Mouse (Mus musculus): ENCODE data around the gene Gm4952. TPM values are rescaled to one million over a fixed set of nuclear protein-coding genes. Genes with fewer than 3 reads are reported as not detected.
A peak's percentile ranks its signal among the peaks of the same experiment; 100 is the strongest.

Gene Gm4952
- 0.14 TPM in 1 of 2 replicates, not detected in the other for polyA plus RNA-seq (2015; fragmentation: Nextera tagmentation; extraction: Ambion mirVana)

DNA sequence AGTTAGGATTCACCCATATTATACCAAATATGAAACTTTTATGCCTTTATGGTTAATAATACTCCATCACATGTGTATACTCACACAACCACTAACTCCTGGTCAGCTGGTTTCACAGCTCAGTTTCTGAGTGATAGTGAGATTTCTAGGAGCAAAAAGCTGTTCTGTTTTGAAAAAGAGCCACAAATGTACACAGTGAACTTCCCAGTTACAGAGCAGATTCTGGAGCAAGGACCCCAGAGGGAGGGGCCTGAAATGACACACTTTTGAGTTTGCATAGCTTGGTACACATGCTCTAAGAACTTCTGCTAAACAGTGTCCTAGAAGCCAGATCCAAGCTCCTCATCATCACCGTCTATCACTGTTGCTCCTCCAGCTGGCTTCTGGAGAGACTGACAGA lies at the start of gene Gm4952:
Gene Gm4952 (plus strand): TSS at position 301 of the 400 bp plus-strand sequence.
- no peak within 1 kb of the TSS for H3K9ac ChIP-seq

DNA sequence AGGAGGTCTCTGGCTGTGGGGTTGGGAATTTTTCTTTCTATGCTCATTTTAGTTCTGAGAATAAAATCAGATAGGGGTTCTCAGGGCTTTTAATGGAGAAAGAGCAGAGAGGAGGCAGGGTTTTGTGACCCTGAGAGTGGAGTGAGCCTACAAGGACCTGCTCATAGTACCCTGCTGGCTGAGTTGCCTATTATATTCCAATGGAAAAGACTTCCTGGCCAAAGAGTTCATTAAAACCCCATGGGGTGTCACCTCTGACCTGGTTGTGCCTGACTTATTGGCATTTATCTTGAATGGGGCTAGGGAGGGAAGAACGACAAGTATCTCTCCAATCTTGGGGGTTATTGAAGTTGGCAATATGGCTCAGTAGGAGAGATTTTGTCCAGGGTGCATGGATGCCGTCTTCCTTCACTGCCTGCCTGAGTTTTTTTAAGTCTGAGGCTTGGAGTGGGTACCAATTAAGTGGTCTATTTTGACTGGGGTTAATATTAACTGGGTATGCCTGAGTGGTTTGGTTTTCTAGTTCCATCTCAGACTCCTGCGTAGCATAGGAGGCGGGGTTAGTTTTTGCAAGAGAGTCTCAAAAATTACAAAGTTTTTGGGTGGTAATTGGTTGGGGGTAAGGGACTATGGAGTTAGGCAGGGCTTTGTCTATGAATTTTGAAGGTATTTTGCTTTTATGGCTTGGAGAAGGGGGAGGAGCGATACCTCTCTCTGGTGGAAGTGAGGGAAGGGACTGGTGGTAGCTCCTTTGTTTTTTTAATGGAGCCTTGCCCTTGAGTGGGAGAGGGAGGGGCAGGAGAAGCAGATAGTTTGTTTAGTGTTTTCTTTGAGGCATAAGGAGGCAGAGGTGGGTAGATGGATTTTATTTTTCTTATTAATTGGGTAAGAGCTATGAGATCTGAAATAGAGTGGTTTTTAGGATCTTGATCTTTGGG lies 49.5 kb upstream of the Gm4952 start:
- 78% methylated on average over 5 of the region's 5 CpGs for WGBS
- H3K27me3 ChIP-seq (replicated peaks): no peaks in the 10 kb centered on the region
- no peaks in the 10 kb centered on the region for H3K9me3 ChIP-seq
- no peak overlapping the region for H3K27ac ChIP-seq
- ATAC-seq (replicated peaks): no peak
- H3K4me3 ChIP-seq: no peak overlapping the region
- no peak overlapping the region for H3K9ac ChIP-seq
- no peaks in the 10 kb centered on the region for H3K4me1 ChIP-seq
- H3K4me2 ChIP-seq: no peak overlapping the region
- H3K36me3 ChIP-seq (replicated peaks): no peaks in the 10 kb centered on the region

More for the DNA sequence above, at the start of gene Gm4952:
- WGBS: 73% methylated on average over 1 of the region's 1 CpGs
- Histone ChIP-seq H3K4me1 (peaks cover 16% of the 10 kb centered on the region), H3K36me3 (replicated peaks) (no peaks in the 10 kb centered on the region), H3K9me3 (no peaks in the 10 kb centered on the region), H3K27ac (no peak within 1 kb of the TSS), H3K4me2 (no peak within 1 kb of the TSS), H3K4me3 (no peak within 1 kb of the TSS), H3K27me3 (replicated peaks) (no peaks in the 10 kb centered on the region)
- no peak for ATAC-seq (replicated peaks)

DNA sequence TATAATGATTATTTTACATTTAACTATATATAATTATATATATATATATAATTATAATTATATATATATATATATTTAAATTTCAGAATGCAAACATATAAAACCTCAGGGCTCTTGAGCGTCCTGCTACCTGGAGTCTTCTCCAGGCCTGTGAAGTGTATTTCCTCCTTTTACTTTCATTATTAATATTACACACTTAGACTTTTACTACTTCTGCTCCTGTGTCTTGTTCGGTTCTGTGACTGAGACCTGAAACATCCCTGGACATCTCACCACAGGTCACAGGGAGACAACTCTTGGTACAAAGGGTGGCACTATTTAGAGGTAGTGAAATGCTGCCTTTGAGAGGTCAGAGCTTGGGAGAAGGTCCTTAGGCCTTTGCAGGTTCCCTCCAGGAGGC lies 43.5 kb upstream of the Gm4952 start:
- no peaks in the 10 kb centered on the region for H3K36me3 ChIP-seq (replicated peaks)
- no peaks in the 10 kb centered on the region for H3K4me1 ChIP-seq
- H3K4me2 ChIP-seq: no peak overlapping the region
- H3K27me3 ChIP-seq (replicated peaks): no peaks in the 10 kb centered on the region
- no peak overlapping the region for H3K27ac ChIP-seq
- WGBS: 91% methylated on average over 2 of the region's 2 CpGs
- no peaks in the 10 kb centered on the region for H3K9me3 ChIP-seq
- ATAC-seq (replicated peaks): no peak
- no peak overlapping the region for H3K9ac ChIP-seq
- no peak overlapping the region for H3K4me3 ChIP-seq

DNA sequence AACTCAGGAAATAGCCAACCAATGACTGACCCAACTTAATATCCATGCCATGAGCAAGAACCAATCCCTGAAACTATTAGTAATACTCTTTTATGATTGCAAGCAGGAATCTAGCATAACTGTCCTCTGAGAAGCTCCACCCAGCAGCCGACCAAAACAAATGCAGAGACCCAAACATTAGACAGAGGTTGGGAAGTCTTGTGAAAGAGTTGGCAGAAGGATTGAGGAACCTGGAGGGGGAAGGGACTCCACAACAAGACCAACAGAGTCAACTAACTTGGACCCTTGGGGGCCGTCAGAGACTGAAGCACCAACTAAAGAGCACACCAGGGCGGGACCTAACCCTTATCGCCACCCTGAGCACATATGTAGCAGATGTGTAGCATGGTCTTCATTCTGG lies 41.6 kb upstream of the Gm4952 start:
- no peak for ATAC-seq (replicated peaks)

DNA sequence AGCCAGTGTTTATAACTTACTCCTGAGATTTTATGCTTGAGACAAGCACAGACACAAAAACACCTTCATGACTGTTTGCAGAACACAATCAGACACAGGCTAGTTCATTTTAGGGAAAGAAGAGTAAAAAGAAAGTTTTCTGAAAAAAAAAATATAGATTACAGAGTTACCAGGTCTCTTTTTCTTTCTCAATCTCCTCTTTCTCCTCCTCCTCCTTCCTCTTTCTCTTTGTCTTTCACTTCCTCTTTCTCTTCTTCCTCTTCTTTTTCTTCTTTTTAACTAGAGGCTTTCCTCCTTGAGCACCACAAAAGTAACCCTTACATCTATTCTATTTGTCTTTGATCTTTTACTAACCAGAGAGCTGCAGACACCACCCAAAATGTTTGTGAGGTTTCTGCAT lies 35.6 kb upstream of the Gm4952 start:
- no peak overlapping the region for H3K9ac ChIP-seq

More for the DNA sequence above, 41.6 kb upstream of the Gm4952 start:
- Histone ChIP-seq H3K27ac (no peak overlapping the region), H3K9me3 (no peaks in the 10 kb centered on the region), H3K36me3 (replicated peaks) (no peaks in the 10 kb centered on the region), H3K27me3 (replicated peaks) (no peaks in the 10 kb centered on the region), H3K9ac (no peak overlapping the region), H3K4me1 (no peaks in the 10 kb centered on the region), H3K4me3 (no peak overlapping the region), H3K4me2 (no peak overlapping the region)
- 89% methylated on average over 4 of the region's 4 CpGs for WGBS

DNA sequence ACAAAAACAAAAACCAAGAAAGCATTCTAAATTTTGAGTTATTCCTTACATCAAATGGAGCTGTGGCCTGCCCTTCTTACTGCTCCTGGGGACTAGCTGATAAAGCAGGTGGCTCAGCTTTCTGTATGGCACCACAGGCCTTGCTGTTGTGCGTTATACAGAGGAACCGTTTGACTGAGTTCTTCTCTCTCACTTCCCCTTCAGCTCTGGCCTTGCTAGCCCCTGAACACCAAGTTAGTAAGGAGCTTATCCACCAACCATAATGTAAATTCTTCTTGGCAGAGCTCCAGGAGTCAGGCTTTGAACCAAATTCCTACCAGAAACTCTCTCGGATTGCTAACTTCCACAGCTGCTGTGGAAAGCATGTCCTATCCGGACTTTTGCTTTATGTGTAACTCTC lies 32.8 kb upstream of the Gm4952 start:
- Histone ChIP-seq H3K4me3 (no peak overlapping the region), H3K9me3 (no peaks in the 10 kb centered on the region), H3K4me2 (no peak overlapping the region), H3K36me3 (replicated peaks) (no peaks in the 10 kb centered on the region), H3K27ac (no peak overlapping the region), H3K4me1 (no peaks in the 10 kb centered on the region), H3K9ac (no peak overlapping the region), H3K27me3 (replicated peaks) (no peaks in the 10 kb centered on the region)
- 52% methylated on average over 4 of the region's 4 CpGs for WGBS
- ATAC-seq (replicated peaks): no peak

More for the DNA sequence above, 35.6 kb upstream of the Gm4952 start:
- no peaks in the 10 kb centered on the region for H3K4me1 ChIP-seq
- ATAC-seq (replicated peaks): no peak
- no peaks in the 10 kb centered on the region for H3K36me3 ChIP-seq (replicated peaks)
- H3K27me3 ChIP-seq (replicated peaks): no peaks in the 10 kb centered on the region
- no peak overlapping the region for H3K4me3 ChIP-seq
- H3K9me3 ChIP-seq: no peaks in the 10 kb centered on the region
- no peak overlapping the region for H3K4me2 ChIP-seq
- no peak overlapping the region for H3K27ac ChIP-seq

DNA sequence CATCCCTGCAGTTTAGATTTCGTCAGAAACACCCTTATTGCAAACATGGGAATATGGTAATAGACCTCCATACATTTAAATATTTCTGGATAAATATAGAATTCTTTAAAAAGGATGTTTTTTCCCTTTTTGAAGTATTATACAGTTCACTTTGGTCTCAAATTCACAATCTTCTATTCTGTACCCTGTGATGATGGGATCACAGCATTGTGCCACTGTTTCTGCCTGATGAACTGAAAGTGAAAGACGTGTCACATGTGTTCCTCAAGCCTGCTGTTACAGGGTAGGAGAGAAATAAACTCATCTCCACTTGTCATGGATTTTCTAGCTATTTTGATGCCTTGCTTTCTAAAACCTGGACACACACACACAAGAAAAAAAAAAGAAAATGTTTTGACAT lies 28.9 kb upstream of the Gm4952 start:
- H3K9me3 ChIP-seq: no peaks in the 10 kb centered on the region
- H3K27me3 ChIP-seq (replicated peaks): no peaks in the 10 kb centered on the region
- H3K4me1 ChIP-seq: peaks cover 10% of the 10 kb centered on the region
- no peak overlapping the region for H3K27ac ChIP-seq
- no peak for ATAC-seq (replicated peaks)
- no peak overlapping the region for H3K9ac ChIP-seq
- H3K4me2 ChIP-seq: no peak overlapping the region
- no peaks in the 10 kb centered on the region for H3K36me3 ChIP-seq (replicated peaks)
- 65% methylated on average over 2 of the region's 2 CpGs for WGBS
- H3K4me3 ChIP-seq: no peak overlapping the region

DNA sequence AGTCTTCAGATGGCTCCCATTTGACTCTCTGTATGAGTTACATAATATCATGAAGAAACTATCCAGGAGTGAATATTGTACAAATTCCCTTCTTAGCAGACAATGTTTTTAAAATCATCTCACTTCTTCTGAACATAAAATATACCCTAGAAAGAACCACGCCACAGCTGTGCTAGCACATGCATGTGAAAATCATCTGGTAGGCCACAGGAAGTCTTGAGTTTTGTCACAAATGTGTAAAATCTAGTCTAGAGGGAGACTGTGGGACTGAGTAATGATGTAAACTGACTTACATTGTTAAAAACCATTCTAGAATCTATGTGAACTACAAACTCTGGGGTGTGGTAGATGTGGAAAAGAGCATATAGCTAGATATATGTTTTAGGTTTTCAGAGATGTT lies 28.1 kb upstream of the Gm4952 start:
- 89% methylated on average over 1 of the region's 1 CpGs for WGBS
- ATAC-seq (replicated peaks): no peak

DNA sequence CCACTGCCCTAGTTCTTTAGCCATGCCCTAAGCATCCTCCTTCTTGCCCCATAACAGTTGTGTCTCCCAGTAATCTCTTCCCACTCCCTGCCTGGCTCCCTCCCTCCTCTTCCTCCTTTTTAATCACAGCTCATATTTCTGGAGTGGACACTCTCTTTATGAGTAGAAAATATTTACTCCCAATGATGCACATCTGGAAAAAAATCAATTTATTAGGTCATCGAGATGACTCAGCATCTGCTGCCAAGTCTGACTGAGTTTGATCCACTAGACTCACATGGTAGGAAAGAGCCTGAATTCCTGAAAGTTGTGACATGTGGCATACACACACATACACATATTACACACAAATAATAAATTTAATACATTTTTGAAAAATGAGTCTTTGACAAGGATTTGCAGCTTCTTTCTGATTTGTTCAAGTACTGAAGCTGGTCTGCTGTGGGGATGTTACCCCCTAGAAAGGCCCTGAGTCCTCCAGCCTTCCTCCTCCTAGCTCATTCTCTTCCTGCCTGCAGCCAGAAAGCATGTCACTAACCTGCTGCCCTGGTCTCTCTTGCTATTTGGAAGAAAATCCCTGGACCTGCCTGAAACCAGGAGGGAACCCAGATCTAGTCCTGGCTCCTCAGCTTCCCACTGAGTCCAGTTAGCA lies 27.0 kb upstream of the Gm4952 start:
- ATAC-seq (replicated peaks): peak; percentile 75
- peak overlapping the region; percentile 65 for H3K27ac ChIP-seq
- no peaks in the 10 kb centered on the region for H3K27me3 ChIP-seq (replicated peaks)
- peaks cover 10% of the 10 kb centered on the region for H3K4me1 ChIP-seq
- H3K9me3 ChIP-seq: no peaks in the 10 kb centered on the region
- peak overlapping the region; percentile 68 for H3K4me2 ChIP-seq
- peak overlapping the region; percentile 51 for H3K9ac ChIP-seq
- 94% methylated on average over 1 of the region's 1 CpGs for WGBS
- H3K36me3 ChIP-seq (replicated peaks): no peaks in the 10 kb centered on the region
- peak overlapping the region; percentile 45 for H3K4me3 ChIP-seq

More for the DNA sequence above, 28.1 kb upstream of the Gm4952 start:
- Histone ChIP-seq H3K4me1 (peaks cover 10% of the 10 kb centered on the region), H3K4me3 (no peak overlapping the region), H3K27me3 (replicated peaks) (no peaks in the 10 kb centered on the region), H3K36me3 (replicated peaks) (no peaks in the 10 kb centered on the region), H3K27ac (no peak overlapping the region), H3K9me3 (no peaks in the 10 kb centered on the region), H3K9ac (no peak overlapping the region), H3K4me2 (no peak overlapping the region)

DNA sequence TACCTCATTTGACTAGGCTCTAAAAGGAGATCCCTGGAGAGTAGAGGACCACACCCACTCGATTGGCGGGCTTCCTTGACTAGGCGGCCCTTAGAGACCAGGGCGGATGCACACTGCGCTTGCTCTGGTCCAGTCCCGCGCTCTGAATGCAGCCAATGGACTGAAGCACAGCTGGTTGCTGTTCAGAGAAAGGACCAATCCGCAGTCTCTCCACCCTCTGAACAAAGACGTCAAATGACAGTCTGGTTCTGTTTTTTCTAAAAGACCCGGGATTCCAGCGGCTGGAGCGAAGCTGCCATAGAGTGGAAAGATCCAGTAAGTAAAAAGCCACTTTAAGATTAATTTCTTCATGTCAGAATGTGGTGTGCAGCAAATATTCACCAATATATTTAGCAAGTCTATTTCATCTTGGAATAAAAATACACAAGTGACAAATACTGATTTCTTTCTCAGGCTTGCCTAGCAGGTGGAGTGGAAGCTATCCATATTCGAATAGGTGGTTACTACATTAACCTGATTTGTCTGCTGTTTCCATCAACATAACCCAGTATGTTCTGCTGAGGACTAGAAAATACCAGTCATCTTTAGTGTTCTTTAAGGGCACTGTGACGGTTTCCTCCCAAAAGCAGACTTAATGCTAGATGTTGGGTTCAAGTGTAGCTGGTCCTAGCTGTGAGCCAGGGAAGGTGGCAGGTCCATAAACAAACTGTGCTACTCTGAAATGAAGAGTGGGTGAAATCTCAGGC lies 26.3 kb upstream of the Gm4952 start:
- Histone ChIP-seq H3K27ac (peak overlapping the region; percentile 65), H3K9me3 (no peaks in the 10 kb centered on the region), H3K36me3 (replicated peaks) (no peaks in the 10 kb centered on the region), H3K27me3 (replicated peaks) (no peaks in the 10 kb centered on the region), H3K4me2 (peak overlapping the region; percentile 68), H3K4me3 (peak overlapping the region; percentile 45), H3K4me1 (peaks cover 10% of the 10 kb centered on the region), H3K9ac (peak overlapping the region; percentile 51)
- 6% methylated on average over 14 of the region's 14 CpGs for WGBS
- peak; percentile 100 for ATAC-seq (replicated peaks)

DNA sequence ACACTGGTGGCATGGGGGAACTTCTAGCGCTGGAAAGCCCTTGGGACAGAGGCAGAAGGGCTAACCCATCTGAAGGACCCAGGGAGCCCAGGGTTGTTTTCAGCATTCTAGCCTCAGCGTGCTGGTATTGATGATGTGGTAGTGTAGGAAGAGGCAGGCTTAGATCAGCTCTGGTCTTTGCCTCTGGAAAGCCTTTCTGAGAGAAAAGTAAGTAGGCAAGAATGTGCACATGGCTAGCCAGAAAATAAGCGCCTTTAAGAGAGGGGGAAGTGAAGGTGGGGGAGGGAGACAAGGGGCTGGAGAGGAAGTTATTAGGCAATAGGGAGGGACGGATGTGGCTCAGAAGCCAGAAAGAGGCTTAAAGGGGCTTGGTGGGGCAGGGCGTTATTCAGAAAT lies 25.8 kb upstream of the Gm4952 start:
- no peaks in the 10 kb centered on the region for H3K9me3 ChIP-seq
- H3K27me3 ChIP-seq (replicated peaks): no peaks in the 10 kb centered on the region
- H3K4me2 ChIP-seq: peak overlapping the region; percentile 68
- H3K36me3 ChIP-seq (replicated peaks): no peaks in the 10 kb centered on the region
- no peak overlapping the region for H3K27ac ChIP-seq
- peaks cover 10% of the 10 kb centered on the region for H3K4me1 ChIP-seq
- peak overlapping the region; percentile 51; the same call in 1 of the 2 replicates for H3K9ac ChIP-seq
- peak overlapping the region; percentile 45 for H3K4me3 ChIP-seq
- ATAC-seq (replicated peaks): no peak; the same call in 1 of the 2 replicates
- WGBS: 14% methylated on average over 5 of the region's 5 CpGs

DNA sequence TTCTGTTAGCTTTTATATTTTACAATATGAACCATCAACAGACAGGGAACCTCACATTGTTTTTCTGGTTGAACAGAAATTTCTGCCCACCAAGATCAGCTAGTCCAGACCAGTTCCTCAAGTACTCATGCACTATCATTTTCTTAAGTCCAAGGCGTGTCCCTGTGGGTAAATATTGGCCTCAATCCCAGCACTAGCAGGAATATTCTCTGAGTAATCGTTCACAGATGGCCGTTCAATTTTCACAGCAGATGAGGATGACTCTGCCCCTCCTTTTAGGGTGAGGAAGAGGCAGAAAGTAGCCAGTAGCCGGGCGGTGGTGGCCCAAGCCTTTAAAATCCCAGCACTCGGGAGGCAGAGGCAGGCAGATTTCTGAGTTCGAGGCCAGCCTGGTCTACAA lies 24.7 kb upstream of the Gm4952 start:
- H3K27me3 ChIP-seq (replicated peaks): no peaks in the 10 kb centered on the region
- WGBS: 92% methylated on average over 7 of the region's 7 CpGs

More for the DNA sequence above, 24.7 kb upstream of the Gm4952 start:
- no peak overlapping the region for H3K4me2 ChIP-seq
- H3K36me3 ChIP-seq (replicated peaks): no peaks in the 10 kb centered on the region
- no peaks in the 10 kb centered on the region for H3K9me3 ChIP-seq
- no peak overlapping the region for H3K27ac ChIP-seq
- no peak overlapping the region for H3K9ac ChIP-seq
- H3K4me3 ChIP-seq: no peak overlapping the region
- peaks cover 10% of the 10 kb centered on the region for H3K4me1 ChIP-seq
- ATAC-seq (replicated peaks): no peak
